ENCODE assay signal across 11 mouse cellular contexts in the genomic region with DNA sequence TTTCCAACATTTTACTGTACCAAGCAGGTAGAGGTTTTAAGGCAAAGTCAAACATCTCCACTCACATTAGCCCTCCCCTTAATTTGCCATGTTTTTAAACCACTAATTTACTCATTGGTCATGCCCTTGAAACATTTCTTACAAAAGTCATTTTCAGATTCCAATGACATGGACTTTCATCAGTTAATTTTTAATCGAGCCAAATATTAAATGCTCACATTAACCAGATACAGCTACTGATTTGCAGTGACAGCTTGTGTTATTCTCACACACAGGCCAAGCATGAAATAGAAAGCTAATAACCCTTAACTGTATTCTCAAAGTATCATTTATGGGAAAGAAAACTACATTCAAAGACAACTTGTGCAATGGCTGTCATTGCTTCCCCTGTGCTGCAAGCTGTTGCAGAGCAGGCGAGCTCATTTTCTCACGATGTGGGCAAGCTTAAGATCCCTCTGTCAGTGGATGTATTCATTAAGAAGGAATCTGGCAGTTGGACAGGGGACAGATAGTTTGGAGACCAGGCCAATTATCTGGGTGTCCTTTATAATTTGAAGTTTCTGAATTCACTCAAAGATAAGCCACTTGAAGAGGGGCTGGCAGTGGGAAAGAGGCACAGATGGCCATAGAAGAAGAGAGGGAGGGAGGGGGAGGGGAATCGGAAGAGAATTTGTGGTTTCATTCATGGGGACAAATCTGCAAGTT. TPM values are rescaled to one million over a fixed set of nuclear protein-coding genes. Genes with fewer than 3 reads are reported as not detected.
DNase-seq lines count a peak whose midpoint lies in the region; ATAC-seq and TF ChIP-seq lines count a peak whose summit lies in the region.
"Had no signal": no experiment of that assay in that cellular context is flagged by ENCODE, and none has a peak within 500 bp of the region (broad histone marks: within the 10 kb centered on the region; RNA-seq: fewer than 3 reads in every experiment).

No protein-coding gene starts in this region.

- H3K27me3 ChIP-seq in lung, embryonic 16.5 days (ENCODE audit: control insufficient read depth, insufficient read depth, low read depth, low read length) = no peaks in the 10 kb centered on the region
- H3K27me3 ChIP-seq in forebrain, embryonic 14.5 days (replicated peaks; ENCODE audit: control insufficient read depth, insufficient read depth, low read length) = no peaks in the 10 kb centered on the region
- no peaks in the 10 kb centered on the region for H3K27me3 ChIP-seq in midbrain, postnatal 0 days (ENCODE audit: insufficient read depth, low read length)
- H3K27me3 ChIP-seq: liver, embryonic 12.5 days had no signal

- ATAC-seq in frontal cortex, adult (ENCODE audit: low TSS enrichment) = peak; percentile 48; the same call in 1 of the 2 replicates
- peak; percentile 85 for ATAC-seq in lung, embryonic 16.5 days (ENCODE audit: low read depth)
- peak; percentile 90 for ATAC-seq in forebrain, embryonic 14.5 days
- ATAC-seq in midbrain, postnatal 0 days (ENCODE audit: low FRiP score) = no peak
- ATAC-seq: liver, embryonic 12.5 days had no signal

- no peak overlapping the region for H3K4me2 ChIP-seq in lung, embryonic 16.5 days (ENCODE audit: low read depth, low read length)
- H3K4me2 ChIP-seq in forebrain, embryonic 14.5 days (ENCODE audit: low read length) = no peak overlapping the region
- no peak overlapping the region for H3K4me2 ChIP-seq in midbrain, postnatal 0 days (ENCODE audit: low read depth, low read length, poor library complexity, severe bottlenecking)
- H3K4me2 ChIP-seq: liver, embryonic 12.5 days had no signal

- H3K4me3 ChIP-seq in lung, embryonic 16.5 days (ENCODE audit: low read length) = no peak overlapping the region
- H3K4me3 ChIP-seq in forebrain, embryonic 14.5 days (ENCODE audit: low read depth, low read length) = no peak overlapping the region
- H3K4me3 ChIP-seq in midbrain, postnatal 0 days (ENCODE audit: low read depth, low read length) = no peak overlapping the region
- H3K4me3 ChIP-seq: liver, embryonic 12.5 days had no signal

- no peaks in the 10 kb centered on the region for H3K9me3 ChIP-seq in lung, embryonic 16.5 days (ENCODE audit: control insufficient read depth, low read length)
- H3K9me3 ChIP-seq in forebrain, embryonic 14.5 days (replicated peaks; ENCODE audit: control insufficient read depth, low read length) = no peaks in the 10 kb centered on the region
- H3K9me3 ChIP-seq in midbrain, postnatal 0 days (ENCODE audit: low read length) = no peaks in the 10 kb centered on the region
- H3K9me3 ChIP-seq: liver, embryonic 12.5 days had no signal

- no peak overlapping the region for H3K27ac ChIP-seq in lung, embryonic 16.5 days (ENCODE audit: low read length)
- no peak overlapping the region; the same call in 1 of the 2 replicates for H3K27ac ChIP-seq in forebrain, embryonic 14.5 days (ENCODE audit: low read depth, low read length)
- no peak overlapping the region for H3K27ac ChIP-seq in midbrain, postnatal 0 days (ENCODE audit: low read depth, low read length)
- H3K27ac ChIP-seq: liver, embryonic 12.5 days had no signal

- no peaks in the 10 kb centered on the region for H3K36me3 ChIP-seq in lung, embryonic 16.5 days (ENCODE audit: control insufficient read depth, insufficient read depth, low read length)
- H3K36me3 ChIP-seq in forebrain, embryonic 14.5 days (ENCODE audit: control insufficient read depth, insufficient read depth, low read length) = no peaks in the 10 kb centered on the region
- H3K36me3 ChIP-seq in midbrain, postnatal 0 days (ENCODE audit: insufficient read depth, low read length) = no peaks in the 10 kb centered on the region
- H3K36me3 ChIP-seq: liver, embryonic 12.5 days had no signal

- DNase-seq in frontal cortex, postnatal 14 days (ENCODE audit: low spot score in 2 of 2) = no peak
- no peak for DNase-seq in lung, postnatal 25 days (ENCODE audit: low spot score)
- peak; percentile 93 for DNase-seq in forebrain, embryonic 14.5 days (ENCODE audit: low spot score)
- peak; percentile 88 for DNase-seq in midbrain, postnatal 0 days (ENCODE audit: low spot score)
- DNase-seq in thymus, postnatal 25 days = no peak
- DNase-seq in layer of hippocampus, adult 11-12 months (ENCODE audit: low spot score) = no peak
- DNase-seq: adrenal gland, adult 8-10 months; thymus, adult 18-20 months had no signal

- no peak overlapping the region for H3K9ac ChIP-seq in lung, embryonic 16.5 days (ENCODE audit: low read length)
- H3K9ac ChIP-seq in forebrain, embryonic 14.5 days (ENCODE audit: low read length) = no peak overlapping the region
- H3K9ac ChIP-seq in midbrain, postnatal 0 days (replicated peaks; ENCODE audit: low read length, poor library complexity, severe bottlenecking) = no peak overlapping the region
- H3K9ac ChIP-seq: liver, embryonic 12.5 days had no signal

- peaks cover 8% of the 10 kb centered on the region; the same call in 1 of the 2 replicates for H3K4me1 ChIP-seq in lung, embryonic 16.5 days (replicated peaks; ENCODE audit: control insufficient read depth, insufficient read depth, low read length)
- peaks cover 21% of the 10 kb centered on the region for H3K4me1 ChIP-seq in forebrain, embryonic 14.5 days (ENCODE audit: control insufficient read depth, insufficient read depth, low read length)
- H3K4me1 ChIP-seq in midbrain, postnatal 0 days (ENCODE audit: insufficient read depth, low read length) = no peaks in the 10 kb centered on the region
- H3K4me1 ChIP-seq: liver, embryonic 12.5 days had no signal

- WGBS in lung, embryonic 16.5 days = 40% methylated on average over 4 of the region's 4 CpGs
- WGBS in forebrain, embryonic 14.5 days = 16% methylated on average over 4 of the region's 4 CpGs
- WGBS in midbrain, postnatal 0 days = 47% methylated on average over 4 of the region's 4 CpGs

- TF ChIP-seq CTCF in midbrain, postnatal 0 days (IDR thresholded peaks at IDR 0.05) = no peak

RNA-seq across cellular contexts. Expression of a gene that starts 11.5 kb away (rescaled TPM):
- 18.5 and 19.7 TPM in 2 replicates for polyA plus RNA-seq in lung, embryonic 16.5 days (2015; fragmentation: Nextera tagmentation; extraction: Ambion mirVana)
- polyA plus RNA-seq in forebrain, embryonic 14.5 days (2014; fragmentation: Nextera tagmentation; extraction: Ambion mirVana) = 5.3 and 7.1 TPM in 2 replicates
- 13.5 and 18.8 TPM in 2 replicates for total RNA-seq in midbrain, postnatal 0 days (2014; rRNA removed)
- 6.8 and 9.0 TPM in 2 replicates for polyA plus RNA-seq in midbrain, postnatal 0 days (2015; fragmentation: Nextera tagmentation; extraction: Ambion mirVana)

RNA-seq across cellular contexts. Expression of a gene that starts 56.9 kb away (rescaled TPM):
- polyA plus RNA-seq in lung, embryonic 16.5 days (2015; fragmentation: Nextera tagmentation; extraction: Ambion mirVana) = 17.5 and 17.7 TPM in 2 replicates
- 13.7 and 15.8 TPM in 2 replicates for polyA plus RNA-seq in forebrain, embryonic 14.5 days (2014; fragmentation: Nextera tagmentation; extraction: Ambion mirVana)
- 10.6 and 14.3 TPM in 2 replicates for total RNA-seq in midbrain, postnatal 0 days (2014; rRNA removed)
- polyA plus RNA-seq in midbrain, postnatal 0 days (2015; fragmentation: Nextera tagmentation; extraction: Ambion mirVana) = 17.1 and 18.9 TPM in 2 replicates

Comparison
In these comparisons a context has a peak if more than half of its experiments do, and no peak if none do; other contexts are left out.
1. DNase-seq: peak in forebrain, embryonic 14.5 days (single experiment) and midbrain, postnatal 0 days (single experiment); none in frontal cortex, postnatal 14 days (0 of 2), lung, postnatal 25 days (single experiment), thymus, postnatal 25 days (single experiment) and layer of hippocampus, adult 11-12 months (single experiment).